Mouse (Mus musculus) embryonic facial prominence, embryonic 13.5 days (tissue): ENCODE data around the gene Capn15. TPM values are rescaled to one million over a fixed set of nuclear protein-coding genes. Genes with fewer than 3 reads are reported as not detected.

Experiments
- ATAC-seq: fragments of 200-750 bp; cut with Nextera tagmentation; 2 replicates; pipeline ENCODE4 v1.8.0; 2017; ENCODE audit warnings: low read depth; ENCODE audit not compliant: insufficient number of reproducible peaks, insufficient read depth, low FRiP score, low TSS enrichment
- H3K27ac ChIP-seq: fragments of 300-500 bp; sonication (generic); 2 replicates; pipeline ENCODE4 v1.5.1; 2015; ENCODE audit warnings: moderate library complexity, mild to moderate bottlenecking, inconsistent platforms
- H3K27me3 ChIP-seq: fragments of 300-500 bp; sonication (generic); 2 replicates; pipeline ENCODE4 v1.6.1; 2015; ENCODE audit warnings: mild to moderate bottlenecking, inconsistent platforms
- H3K36me3 ChIP-seq: fragments of 300-500 bp; sonication (generic); 2 replicates; pipeline ENCODE4 v1.6.1; 2015; ENCODE audit warnings: mild to moderate bottlenecking, inconsistent platforms
- H3K4me1 ChIP-seq: fragments of 300-500 bp; sonication (generic); 2 replicates; pipeline ENCODE4 v1.6.1; 2015; ENCODE audit warnings: inconsistent platforms
- H3K4me2 ChIP-seq: fragments of 300-500 bp; sonication (generic); 2 replicates; pipeline ENCODE4 v1.6.1; 2015; ENCODE audit warnings: moderate library complexity, mild to moderate bottlenecking, inconsistent platforms
- H3K4me3 ChIP-seq: fragments of 300-500 bp; sonication (generic); 2 replicates; pipeline ENCODE4 v1.5.1; 2015; ENCODE audit warnings: mild to moderate bottlenecking, inconsistent platforms
- H3K9ac ChIP-seq: fragments of 300-500 bp; sonication (generic); 2 replicates; pipeline ENCODE4 v1.6.1; 2015; ENCODE audit warnings: mild to moderate bottlenecking, inconsistent platforms
- H3K9me3 ChIP-seq: fragments of 300-500 bp; sonication (generic); 2 replicates; pipeline ENCODE4 v1.6.1; 2016; ENCODE audit warnings: inconsistent platforms
- WGBS: fragments of 180-500 bp; shearing (Covaris S2); methylation state at CpG from one replicate; pipeline ENCODE4 v1.1.7; 2015; ENCODE audit warnings: mixed read lengths; 5-methylcytosine and 5-hydroxymethylcytosine counted together
- polyA plus RNA-seq: library from polyadenylated mRNA; unstranded; fragments of >200 nt; fragmentation: Nextera tagmentation; extraction: Ambion mirVana; gene quantifications from 2 replicates; pipeline ENCODE4 v1.2.1, GENCODE M21; 2015

The Capn15 gene
- polyA plus RNA-seq, 1 experiment from 2014 or later = 23.4 TPM

DNA sequence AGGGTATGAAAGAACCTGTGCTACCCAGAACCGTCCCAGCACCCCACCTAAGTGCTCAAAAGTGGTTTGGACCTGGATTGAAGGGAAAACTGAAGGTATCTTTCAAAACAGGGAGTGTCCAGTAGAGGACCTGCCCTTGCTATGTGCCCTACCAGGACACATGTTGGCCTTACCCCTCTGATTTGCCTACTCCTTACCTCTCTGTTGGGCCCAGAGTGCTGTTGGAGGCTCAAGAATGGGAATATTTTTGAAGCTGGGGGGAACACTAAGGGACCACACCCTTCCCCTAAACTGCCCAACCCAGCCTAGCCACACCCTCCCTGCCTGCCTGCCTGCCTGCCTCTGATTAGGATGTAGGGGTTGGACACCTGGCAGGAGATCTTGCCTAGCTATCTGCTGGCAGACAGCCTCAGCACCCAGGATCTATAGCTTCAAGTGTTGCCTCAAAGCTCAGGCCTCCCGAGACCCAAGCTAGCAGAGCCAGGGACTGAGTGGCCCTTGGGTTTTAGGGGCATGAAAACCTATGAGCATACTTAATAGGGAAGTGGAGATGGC lies 42.9 kb downstream of the Capn15 start:
- Histone ChIP-seq H3K4me2 (no peak overlapping the region; the same call in 1 of the 2 replicates), H3K36me3 (0 out of 2 replicates have a peak, but pooled peaks cover 7% of the 10 kb centered on the region), H3K27ac (no peak overlapping the region), H3K4me3 (no peak overlapping the region), H3K9ac (no peak overlapping the region), H3K9me3 (no peaks in the 10 kb centered on the region), H3K27me3 (no peaks in the 10 kb centered on the region), H3K4me1 (peaks cover 27% of the 10 kb centered on the region)
- ATAC-seq = no peak
- WGBS = 82% methylated on average over 2 of the region's 2 CpGs

DNA sequence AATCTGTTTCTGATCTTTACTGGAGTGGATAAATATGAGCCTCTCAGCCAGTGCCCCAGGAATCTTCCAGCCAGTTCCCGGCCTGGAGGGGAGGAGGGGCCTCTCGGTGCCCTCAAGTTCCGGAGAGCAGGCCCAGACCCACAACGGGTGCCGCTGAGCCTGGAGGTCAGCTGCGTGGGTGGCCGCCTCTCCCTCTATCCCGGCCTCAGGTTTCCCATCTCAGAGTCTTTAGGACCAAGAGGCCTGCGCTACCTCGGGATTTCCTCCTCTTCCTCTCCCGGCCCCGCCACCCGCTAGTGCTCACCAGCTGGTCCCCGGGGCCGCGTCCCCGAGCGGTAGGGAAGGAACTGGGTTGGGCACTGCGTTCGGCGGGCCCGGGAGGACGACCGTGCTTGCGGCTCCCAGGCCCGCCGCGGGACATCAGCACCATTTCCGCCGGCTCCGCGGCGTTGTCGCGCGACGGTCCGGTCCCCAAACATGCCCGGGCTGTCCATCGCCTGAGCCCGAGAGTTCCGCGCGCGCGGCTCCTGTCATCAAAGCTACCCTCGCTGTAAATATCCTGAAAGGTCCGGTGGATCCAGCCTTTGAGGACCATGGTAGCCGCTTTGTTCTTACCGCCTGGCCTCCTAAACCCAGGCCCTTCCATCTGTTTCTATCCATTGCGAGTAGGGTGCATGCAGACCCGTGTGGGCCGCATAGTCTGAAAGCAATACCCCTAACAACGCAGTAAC lies 43.9 kb downstream of the Capn15 start:
- H3K9me3 ChIP-seq = no peaks in the 10 kb centered on the region
- WGBS = 3% methylated on average over 54 of the region's 54 CpGs
- H3K9ac ChIP-seq = peak overlapping the region; percentile 93
- H3K27ac ChIP-seq = peak overlapping the region; percentile 93
- peaks cover 27% of the 10 kb centered on the region for H3K4me1 ChIP-seq
- no peaks in the 10 kb centered on the region for H3K27me3 ChIP-seq
- ATAC-seq = peak; percentile 8; the same call in 1 of the 2 replicates
- peak overlapping the region; percentile 71 for H3K4me2 ChIP-seq
- H3K4me3 ChIP-seq = peak overlapping the region; percentile 79
- peaks cover 17% of the 10 kb centered on the region for H3K36me3 ChIP-seq

GRCm38 (mm10) chr17:25934526-25934925 lies 51.1 kb downstream of the Capn15 start:
- Histone ChIP-seq H3K27me3 (no peaks in the 10 kb centered on the region), H3K9me3 (no peaks in the 10 kb centered on the region), H3K4me1 (no peaks in the 10 kb centered on the region; the same call in 1 of the 2 replicates), H3K36me3 (peaks cover 84% of the 10 kb centered on the region), H3K4me2 (no peak overlapping the region), H3K27ac (no peak overlapping the region), H3K9ac (no peak overlapping the region), H3K4me3 (no peak overlapping the region)
- ATAC-seq = no peak
- 92% methylated on average over 1 of the region's 1 CpGs for WGBS

- Histone ChIP-seq H3K4me3 (no peak overlapping the region), H3K27me3 (no peaks in the 10 kb centered on the region), H3K9ac (no peak overlapping the region), H3K4me1 (0 out of 2 replicates have a peak, but pooled peaks cover 4% of the 10 kb centered on the region), H3K4me2 (no peak overlapping the region), H3K9me3 (no peaks in the 10 kb centered on the region), H3K27ac (no peak overlapping the region), H3K36me3 (peaks cover 45% of the 10 kb centered on the region)
- no peak for ATAC-seq
- WGBS = 85% methylated on average over 2 of the region's 2 CpGs
Observed at GRCm38 (mm10) chr17:25925348-25925747, 60.2 kb downstream of the Capn15 start.

DNA sequence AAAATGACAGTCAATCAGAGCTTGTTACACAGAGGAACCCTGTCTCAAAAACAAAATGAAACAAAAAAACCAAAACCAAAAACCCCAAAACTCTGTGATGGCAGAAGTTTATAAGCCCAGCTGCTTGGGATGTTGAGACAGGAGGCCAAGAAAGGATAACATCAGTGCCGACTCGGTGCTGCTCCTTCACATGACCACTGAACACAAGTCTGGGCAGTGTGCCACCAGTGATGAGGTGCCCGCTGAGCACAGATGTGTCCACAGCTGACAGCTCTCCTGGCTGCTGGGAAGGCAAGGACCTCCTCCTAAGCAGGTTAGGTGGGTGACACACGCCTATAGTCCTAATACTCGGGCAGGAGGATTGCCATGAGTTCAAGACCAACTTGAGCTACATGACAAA lies 63.5 kb downstream of the Capn15 start:
- Histone ChIP-seq H3K27me3 (no peaks in the 10 kb centered on the region), H3K27ac (no peak overlapping the region), H3K4me2 (no peak overlapping the region), H3K36me3 (peaks cover 29% of the 10 kb centered on the region), H3K4me1 (peaks cover 18% of the 10 kb centered on the region), H3K4me3 (no peak overlapping the region), H3K9ac (no peak overlapping the region), H3K9me3 (no peaks in the 10 kb centered on the region)
- ATAC-seq = no peak
- 79% methylated on average over 5 of the region's 5 CpGs for WGBS

DNA sequence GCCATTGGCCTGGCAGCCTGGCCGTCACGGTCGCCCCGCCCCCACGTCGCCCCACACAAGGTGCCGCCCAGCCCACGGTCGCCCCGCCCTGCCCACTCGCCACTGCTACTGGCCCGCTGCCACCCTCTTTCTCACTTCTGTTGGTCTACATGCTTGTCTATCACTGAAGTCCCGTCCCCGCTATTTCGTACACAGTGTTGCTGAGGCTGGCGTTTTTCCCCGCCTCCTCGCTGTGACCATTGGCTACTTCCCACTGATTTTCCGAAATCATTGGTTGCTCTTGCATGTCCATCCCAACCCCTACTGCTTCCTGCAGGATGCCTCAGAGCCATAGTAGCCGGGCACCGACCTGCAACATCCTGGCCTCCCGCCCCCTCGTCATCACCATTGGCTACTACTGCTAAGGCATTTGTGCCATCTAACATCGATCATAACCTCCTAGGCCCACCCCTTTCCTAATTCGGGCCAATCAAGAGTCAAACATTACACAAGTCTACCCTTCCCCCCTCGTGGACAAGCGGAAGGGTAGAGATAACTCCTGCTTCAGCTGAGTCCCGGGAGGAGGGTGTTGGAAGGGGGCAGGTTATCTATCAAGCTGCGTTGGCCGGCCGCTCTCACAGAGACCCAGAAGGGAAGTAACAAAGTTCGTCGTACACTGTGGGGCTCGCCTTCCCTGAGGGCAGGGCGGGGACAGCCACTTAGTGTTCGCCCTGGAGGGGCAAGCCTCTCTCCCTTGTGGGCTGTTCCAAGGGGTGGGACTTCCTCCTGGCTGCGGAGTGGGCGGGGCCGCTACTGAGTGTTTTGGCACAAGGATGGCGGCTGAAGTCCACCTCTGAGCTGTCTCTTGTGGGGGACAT lies 65.6 kb downstream of the Capn15 start:
- WGBS = under 1% methylated on average over 40 of the region's 40 CpGs
- Histone ChIP-seq H3K4me1 (peaks cover 18% of the 10 kb centered on the region), H3K9ac (peak overlapping the region; percentile 92), H3K9me3 (no peaks in the 10 kb centered on the region), H3K4me3 (peak overlapping the region; percentile 98), H3K27me3 (no peaks in the 10 kb centered on the region), H3K36me3 (peaks cover 24% of the 10 kb centered on the region), H3K27ac (peak overlapping the region; percentile 88), H3K4me2 (peak overlapping the region; percentile 87)
- peak; percentile 98 for ATAC-seq

- H3K36me3 ChIP-seq = peaks cover 30% of the 10 kb centered on the region
- peaks cover 18% of the 10 kb centered on the region for H3K4me1 ChIP-seq
- peak within 1 kb of the TSS; percentile 87 for H3K4me2 ChIP-seq
- WGBS = under 1% methylated on average over 66 of the region's 78 CpGs
- peak within 1 kb of the TSS; percentile 98 for H3K4me3 ChIP-seq
- H3K9ac ChIP-seq = peak within 1 kb of the TSS; percentile 92
- peak within 1 kb of the TSS; percentile 88 for H3K27ac ChIP-seq
- no peak for ATAC-seq
- no peaks in the 10 kb centered on the region for H3K27me3 ChIP-seq
- no peaks in the 10 kb centered on the region for H3K9me3 ChIP-seq
Observed at GRCm38 (mm10) chr17:25919144-25919785, 66.3 kb downstream of the Capn15 start, which contains the start of gene Rab40c. Rab40c (minus strand) TSS chr17:25919727.

GRCm38 (mm10) chr17:25918037-25918750 lies 67.4 kb downstream of the Capn15 start:
- peaks cover 33% of the 10 kb centered on the region for H3K36me3 ChIP-seq
- H3K4me3 ChIP-seq = peak overlapping the region; percentile 98
- H3K27me3 ChIP-seq = no peaks in the 10 kb centered on the region
- H3K4me1 ChIP-seq = peaks cover 18% of the 10 kb centered on the region
- no peaks in the 10 kb centered on the region for H3K9me3 ChIP-seq
- H3K4me2 ChIP-seq = peak overlapping the region; percentile 87
- no peak for ATAC-seq
- 81% methylated on average over 9 of the region's 9 CpGs for WGBS
- H3K27ac ChIP-seq = no peak overlapping the region
- H3K9ac ChIP-seq = peak overlapping the region; percentile 92

DNA sequence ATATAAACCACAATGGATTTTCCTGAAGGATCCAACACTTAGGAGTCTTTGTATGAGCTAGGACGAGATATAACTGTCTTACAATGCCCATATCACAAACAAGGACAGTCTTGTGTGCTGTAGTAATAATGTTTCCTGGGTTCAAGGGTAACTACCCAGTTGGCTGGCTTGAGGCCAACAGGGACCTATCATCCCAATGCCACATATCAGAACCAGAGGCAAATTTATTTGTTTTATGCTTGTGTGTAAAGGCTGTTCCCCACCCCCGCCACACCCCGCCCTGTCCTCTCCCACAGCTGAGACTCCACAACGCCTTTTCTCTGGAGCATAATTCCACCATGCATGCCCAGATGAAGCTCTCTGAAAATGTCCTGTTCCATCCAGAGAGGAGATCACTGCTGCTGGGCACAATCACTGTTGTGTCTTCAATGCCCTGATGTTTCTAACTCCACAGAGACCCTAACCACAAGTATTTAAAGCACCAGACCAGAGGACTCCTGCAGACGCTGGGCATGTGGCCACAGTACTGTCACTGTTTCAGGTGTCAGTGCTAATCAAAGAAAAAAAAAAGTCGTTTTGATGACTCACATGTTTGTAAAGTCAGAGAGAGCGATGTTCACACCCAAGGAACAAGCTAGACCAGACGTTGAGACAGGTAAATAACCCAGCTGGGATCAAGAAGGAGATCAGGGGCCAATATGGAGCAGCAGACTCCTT lies 68.5 kb downstream of the Capn15 start:
- H3K27ac ChIP-seq = no peak overlapping the region
- H3K9ac ChIP-seq = no peak overlapping the region
- no peaks in the 10 kb centered on the region for H3K27me3 ChIP-seq
- peaks cover 18% of the 10 kb centered on the region for H3K4me1 ChIP-seq
- peaks cover 38% of the 10 kb centered on the region for H3K36me3 ChIP-seq
- WGBS = 86% methylated on average over 8 of the region's 8 CpGs
- no peak for ATAC-seq
- 0 out of 2 replicates have a peak overlapping the region, but pooled peaks have one; percentile 4 for H3K4me3 ChIP-seq
- no peak overlapping the region for H3K4me2 ChIP-seq
- no peaks in the 10 kb centered on the region for H3K9me3 ChIP-seq

DNA sequence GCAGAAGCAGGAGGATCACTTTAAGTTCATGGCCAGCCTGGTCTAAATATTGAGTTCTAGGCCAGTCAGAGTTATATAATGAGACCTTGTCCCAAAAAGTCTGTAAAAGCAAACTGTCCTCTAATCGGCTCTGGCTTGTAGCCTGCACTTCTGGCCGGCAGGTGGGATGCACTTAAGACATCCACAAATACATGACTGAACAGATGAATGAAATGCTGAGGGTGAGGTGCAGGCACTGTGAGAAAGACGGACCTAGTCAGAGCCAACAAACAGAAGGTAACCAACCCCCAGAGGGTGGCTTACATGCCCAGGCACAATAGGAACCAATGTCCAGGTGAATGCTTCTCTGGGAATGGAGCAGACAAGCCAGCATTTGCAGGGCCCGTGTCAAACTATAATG lies 71.3 kb downstream of the Capn15 start:
- WGBS = 82% methylated on average over 4 of the region's 4 CpGs
- Histone ChIP-seq H3K36me3 (peaks cover 44% of the 10 kb centered on the region), H3K4me2 (no peak overlapping the region), H3K4me1 (peaks cover 14% of the 10 kb centered on the region), H3K27ac (no peak overlapping the region), H3K9me3 (no peaks in the 10 kb centered on the region), H3K9ac (no peak overlapping the region), H3K27me3 (no peaks in the 10 kb centered on the region), H3K4me3 (no peak overlapping the region)
- ATAC-seq = no peak
